Mouse (Mus musculus): ENCODE data around the gene Gse1.
"Not testable (repeated sequence)": the region's sequence is repeated elsewhere in the genome, so short reads cannot be mapped to it uniquely, and the experiment has no call there.

The Gse1 gene

GRCm38 (mm10) chr8:120351332-120352071, 123.2 kb downstream of the Gse1 start:
- peak; percentile 30 to 55 for DNase-seq

- DNase-seq: peak; percentile 58 to 67
These were observed 123.8 kb downstream of the Gse1 start for GRCm38 (mm10) chr8:120352096-120352495.

GRCm38 (mm10) chr8:120356067-120356466, 127.8 kb downstream of the Gse1 start:
- no peak for DNase-seq

GRCm38 (mm10) chr8:120357504-120357903, 129.2 kb downstream of the Gse1 start:
- DNase-seq: no peak

GRCm38 (mm10) chr8:120361301-120361700, 133.0 kb downstream of the Gse1 start:
- peak; percentile 67 to 70 for DNase-seq

- DNase-seq: peak; percentile 69 to 77
These were observed 135.4 kb downstream of the Gse1 start for GRCm38 (mm10) chr8:120363552-120364071.

GRCm38 (mm10) chr8:120364093-120364725, 136.0 kb downstream of the Gse1 start:
- DNase-seq: peak; percentile 67 to 73

- no peak for DNase-seq
These were observed 138.6 kb downstream of the Gse1 start for GRCm38 (mm10) chr8:120366840-120367239.

GRCm38 (mm10) chr8:120368191-120368590, 139.9 kb downstream of the Gse1 start:
- not testable (repeated sequence) for DNase-seq

- peak; percentile 91 to 95 for DNase-seq
These were observed 140.8 kb downstream of the Gse1 start for GRCm38 (mm10) chr8:120368814-120369649.

GRCm38 (mm10) chr8:120369956-120370355, 141.7 kb downstream of the Gse1 start:
- DNase-seq: peak; percentile 62 to 71

GRCm38 (mm10) chr8:120370461-120370860, 142.2 kb downstream of the Gse1 start:
- no peak for DNase-seq

- DNase-seq: no peak
These were observed 142.9 kb downstream of the Gse1 start for GRCm38 (mm10) chr8:120371146-120371545.

- no peak for DNase-seq
These were observed 143.6 kb downstream of the Gse1 start for GRCm38 (mm10) chr8:120371725-120372457.

- no peak for DNase-seq
These were observed 144.4 kb downstream of the Gse1 start for GRCm38 (mm10) chr8:120372684-120373083.

GRCm38 (mm10) chr8:120373621-120374020, 145.4 kb downstream of the Gse1 start:
- no peak for DNase-seq

- DNase-seq: no peak
These were observed 145.8 kb downstream of the Gse1 start for GRCm38 (mm10) chr8:120374070-120374469.

GRCm38 (mm10) chr8:120374514-120374913, 146.3 kb downstream of the Gse1 start:
- peak; percentile 57 to 68 for DNase-seq

GRCm38 (mm10) chr8:120375170-120375569, 146.9 kb downstream of the Gse1 start:
- peak; percentile 67 to 73 for DNase-seq

- no peak for DNase-seq
These were observed 148.0 kb downstream of the Gse1 start for GRCm38 (mm10) chr8:120376215-120376614.

- DNase-seq: peak; percentile 77 to 78
These were observed 148.9 kb downstream of the Gse1 start for GRCm38 (mm10) chr8:120376847-120377802.

Measured in kidney, postnatal 4 days (tissue).